Mouse (Mus musculus) midbrain, embryonic 13.5 days (tissue): ENCODE measurements around the gene Ifnl2. TPM values are rescaled to one million over a fixed set of nuclear protein-coding genes. Genes with fewer than 3 reads are reported as not detected.

Experiments used
- ATAC-seq: fragments of 200-750 bp; cut with Nextera tagmentation; 2 replicates; pipeline ENCODE4 v1.8.0; 2017; ENCODE audit warnings: mild to moderate bottlenecking, moderate TSS enrichment, moderate library complexity
- H3K27ac ChIP-seq: fragments of 300-500 bp; sonication (generic); 2 replicates; pipeline ENCODE4 v1.5.1; 2015; ENCODE audit warnings: inconsistent platforms, mild to moderate bottlenecking, moderate library complexity
- H3K27me3 ChIP-seq: fragments of 300-500 bp; sonication (generic); 2 replicates; pipeline ENCODE4 v1.6.1; 2015; ENCODE audit warnings: mild to moderate bottlenecking, inconsistent platforms
- H3K36me3 ChIP-seq: fragments of 300-500 bp; sonication (generic); 2 replicates; pipeline ENCODE4 v1.6.1; 2015; ENCODE audit warnings: mild to moderate bottlenecking, inconsistent platforms
- H3K4me1 ChIP-seq: fragments of 300-500 bp; sonication (generic); replicated peaks from 2 replicates; pipeline ENCODE4 v1.6.1; 2015; ENCODE audit warnings: inconsistent platforms
- H3K4me2 ChIP-seq: fragments of 300-500 bp; sonication (generic); replicated peaks from 2 replicates; pipeline ENCODE4 v1.6.1; 2015; ENCODE audit warnings: moderate library complexity, mild to moderate bottlenecking, inconsistent platforms
- H3K4me3 ChIP-seq: fragments of 300-500 bp; sonication (generic); replicated peaks from 2 replicates; pipeline ENCODE4 v1.5.1; 2015; ENCODE audit warnings: mild to moderate bottlenecking, inconsistent platforms
- H3K9ac ChIP-seq: fragments of 300-500 bp; sonication (generic); replicated peaks from 2 replicates; pipeline ENCODE4 v1.6.1; 2015; ENCODE audit warnings: mild to moderate bottlenecking, inconsistent platforms
- H3K9me3 ChIP-seq: fragments of 300-500 bp; sonication (generic); 2 replicates; pipeline ENCODE4 v1.6.1; 2016; ENCODE audit warnings: mild to moderate bottlenecking, inconsistent platforms
- WGBS: fragments of 180-500 bp; shearing (Covaris S2); methylation state at CpG from one replicate; pipeline ENCODE4 v1.1.7; 2015; 5-methylcytosine and 5-hydroxymethylcytosine counted together
- polyA plus RNA-seq: library from polyadenylated mRNA; unstranded; fragments of >200 nt; fragmentation: Nextera tagmentation; extraction: Ambion mirVana; gene quantifications from 2 replicates; pipeline ENCODE4 v1.2.1, GENCODE M21; 2015

Ifnl2 gene
- polyA plus RNA-seq, 1 experiment from 2014 or later = not detected

DNA sequence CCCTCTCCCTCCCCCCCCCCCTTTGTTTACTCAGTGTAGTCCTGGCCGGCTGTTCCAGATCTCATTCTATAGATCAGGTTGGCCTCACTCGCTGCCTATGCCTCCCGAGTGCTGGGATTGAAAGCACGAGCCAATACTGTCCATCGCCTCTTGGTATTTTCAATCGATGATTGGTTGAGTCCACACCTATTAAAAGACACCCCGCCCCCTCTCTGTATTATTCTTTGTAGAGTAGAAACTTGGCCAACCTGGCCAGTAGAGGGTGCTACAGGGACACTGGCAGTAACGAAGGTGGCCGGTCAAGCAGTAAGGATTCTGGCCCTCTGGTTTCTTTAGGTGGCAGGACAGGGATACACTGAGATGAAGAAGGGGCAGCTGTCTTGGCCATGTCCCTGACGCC is 19.8 kb downstream of the Ifnl2 start:
- no peak overlapping the region for H3K4me3 ChIP-seq
- ATAC-seq = no peak
- peaks cover 30% of the 10 kb centered on the region for H3K27me3 ChIP-seq
- peaks cover 13% of the 10 kb centered on the region; the same call in 1 of the 2 replicates for H3K4me1 ChIP-seq
- 5% methylated on average over 10 of the region's 10 CpGs for WGBS
- no peaks in the 10 kb centered on the region for H3K36me3 ChIP-seq
- H3K9ac ChIP-seq = no peak overlapping the region
- H3K27ac ChIP-seq = no peak overlapping the region
- 0 out of 2 replicates have a peak overlapping the region, but pooled peaks have one; percentile 12 for H3K4me2 ChIP-seq
- H3K9me3 ChIP-seq = no peaks in the 10 kb centered on the region

DNA sequence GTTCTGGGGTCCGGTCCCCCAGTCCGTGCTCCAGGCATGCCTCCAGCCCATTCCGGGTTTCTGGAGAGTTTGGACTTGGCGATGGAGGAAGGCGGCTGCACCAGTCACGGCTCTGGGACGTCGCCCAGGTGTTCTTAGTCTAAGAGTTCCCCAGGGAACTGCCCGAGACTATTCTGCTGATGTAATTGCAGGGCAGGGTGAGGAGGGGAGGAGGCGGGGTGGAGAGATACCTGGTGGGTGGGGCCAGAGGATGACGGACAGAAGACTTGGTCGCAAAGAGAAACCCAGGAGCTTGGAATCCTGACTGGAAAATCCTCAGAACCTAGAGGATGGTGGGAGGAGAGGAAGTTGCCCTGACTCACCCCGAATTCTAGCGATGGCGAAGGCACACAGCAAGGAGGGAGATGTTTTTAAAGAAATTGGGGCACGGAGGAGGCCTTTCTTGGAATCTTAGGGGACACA is 22.2 kb downstream of the Ifnl2 start:
- H3K4me3 ChIP-seq = peak overlapping the region; percentile 20
- H3K27ac ChIP-seq = no peak overlapping the region
- no peak overlapping the region; the same call in 1 of the 2 replicates for H3K9ac ChIP-seq
- H3K4me1 ChIP-seq = peaks cover 6% of the 10 kb centered on the region; the same call in 1 of the 2 replicates
- no peak for ATAC-seq
- H3K27me3 ChIP-seq = peaks cover 26% of the 10 kb centered on the region
- no peaks in the 10 kb centered on the region for H3K9me3 ChIP-seq
- WGBS = 6% methylated on average over 16 of the region's 16 CpGs
- no peaks in the 10 kb centered on the region for H3K36me3 ChIP-seq
- peak overlapping the region; percentile 39 for H3K4me2 ChIP-seq

DNA sequence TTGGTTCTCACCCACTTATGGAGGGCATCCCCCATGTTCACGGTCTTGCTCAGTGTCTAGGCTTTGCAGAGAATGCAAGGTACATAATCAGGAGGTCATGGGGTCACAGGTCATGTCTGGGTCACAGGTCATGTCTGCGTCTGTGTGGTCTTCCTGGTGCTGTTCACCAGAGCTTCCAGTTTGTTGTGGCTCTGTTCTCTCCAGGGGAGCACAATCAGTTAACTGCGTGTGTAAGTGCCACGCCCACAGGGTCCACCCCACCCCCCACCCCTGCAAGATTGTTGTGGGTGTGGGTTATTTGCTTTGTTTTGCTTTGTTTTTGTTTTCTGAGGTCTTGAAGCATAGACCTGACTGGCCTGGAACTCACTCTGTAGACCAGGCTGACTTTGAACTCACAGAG is 26.1 kb downstream of the Ifnl2 start:
- Histone ChIP-seq H3K4me3 (no peak overlapping the region), H3K27ac (no peak overlapping the region), H3K9me3 (no peaks in the 10 kb centered on the region), H3K4me2 (no peak overlapping the region), H3K4me1 (peaks cover 6% of the 10 kb centered on the region; the same call in 1 of the 2 replicates), H3K36me3 (no peaks in the 10 kb centered on the region), H3K27me3 (peaks cover 24% of the 10 kb centered on the region), H3K9ac (no peak overlapping the region)
- 38% methylated on average over 4 of the region's 4 CpGs for WGBS
- ATAC-seq = no peak

DNA sequence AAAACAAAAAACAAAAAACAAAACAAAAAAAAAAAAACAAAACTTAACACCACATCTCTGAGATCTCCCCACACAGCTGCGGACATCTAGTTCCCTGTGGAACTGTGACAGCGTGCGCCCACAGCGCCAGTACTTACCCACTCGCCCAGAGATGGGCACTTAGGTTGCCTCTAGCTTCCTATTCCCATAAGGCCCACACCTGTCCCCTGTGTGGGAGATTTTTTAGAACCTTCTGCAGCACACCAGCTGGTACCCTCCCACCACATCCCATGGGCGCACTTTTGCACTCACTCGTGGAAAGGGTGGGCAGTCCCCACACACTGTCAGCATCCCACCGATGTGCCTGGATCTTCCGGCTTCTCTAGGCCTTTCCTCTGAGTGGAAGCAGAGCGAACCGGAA is 27.4 kb downstream of the Ifnl2 start:
- Histone ChIP-seq H3K4me2 (no peak overlapping the region), H3K4me3 (no peak overlapping the region), H3K4me1 (peaks cover 2% of the 10 kb centered on the region; the same call in 1 of the 2 replicates), H3K9me3 (no peaks in the 10 kb centered on the region), H3K9ac (no peak overlapping the region), H3K36me3 (no peaks in the 10 kb centered on the region), H3K27ac (no peak overlapping the region), H3K27me3 (peaks cover 11% of the 10 kb centered on the region)
- 86% methylated on average over 11 of the region's 11 CpGs for WGBS
- no peak for ATAC-seq

DNA sequence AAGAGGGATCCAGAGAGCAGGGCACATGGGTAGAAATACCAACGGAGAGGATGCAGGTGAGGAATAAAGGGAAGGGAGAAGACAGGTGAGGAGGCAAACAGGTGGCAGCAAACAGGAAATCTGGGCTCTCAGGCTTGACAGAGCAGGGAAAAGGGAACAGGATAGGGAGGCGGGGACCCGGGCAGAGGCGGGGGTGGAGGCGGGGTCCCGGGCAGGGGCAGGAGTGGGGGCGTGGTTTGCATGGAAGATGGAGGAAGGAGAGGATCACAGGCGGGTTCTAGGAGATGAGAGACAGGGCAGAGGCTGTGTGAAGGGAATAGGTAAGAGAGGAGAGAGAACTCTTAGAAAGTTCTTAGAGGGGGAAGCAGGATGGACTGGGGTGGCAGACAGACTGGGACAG is 31.4 kb downstream of the Ifnl2 start:
- Histone ChIP-seq H3K4me3 (no peak overlapping the region), H3K4me1 (no peaks in the 10 kb centered on the region), H3K27me3 (no peaks in the 10 kb centered on the region), H3K27ac (no peak overlapping the region), H3K9me3 (no peaks in the 10 kb centered on the region), H3K36me3 (no peaks in the 10 kb centered on the region), H3K9ac (no peak overlapping the region), H3K4me2 (no peak overlapping the region)
- no peak for ATAC-seq
- WGBS = 8% methylated on average over 8 of the region's 8 CpGs

DNA sequence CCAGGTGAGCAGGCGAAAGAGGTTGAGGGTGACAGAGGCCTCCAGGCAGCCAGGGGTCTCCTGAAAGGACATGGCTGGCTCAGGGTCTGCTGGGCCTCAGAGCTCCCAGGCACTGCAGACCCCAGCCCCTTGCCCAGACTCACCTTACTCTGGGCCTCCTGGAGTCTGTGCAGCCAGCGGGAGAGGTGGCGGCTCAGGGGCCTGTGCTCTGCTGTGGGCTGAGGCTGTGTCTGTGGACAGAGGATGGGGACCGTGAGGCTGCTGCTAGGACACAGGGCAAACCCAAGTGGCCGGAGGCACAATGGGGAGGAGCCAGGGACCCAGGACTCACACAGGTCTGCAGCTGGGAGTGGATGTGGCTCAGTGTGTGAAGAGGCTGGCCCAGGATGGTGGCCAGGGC is 32.9 kb downstream of the Ifnl2 start:
- no peak overlapping the region for H3K9ac ChIP-seq
- H3K27ac ChIP-seq = no peak overlapping the region
- H3K27me3 ChIP-seq = no peaks in the 10 kb centered on the region
- ATAC-seq = no peak
- H3K36me3 ChIP-seq = no peaks in the 10 kb centered on the region
- H3K9me3 ChIP-seq = no peaks in the 10 kb centered on the region
- no peak overlapping the region for H3K4me3 ChIP-seq
- 82% methylated on average over 5 of the region's 5 CpGs for WGBS
- H3K4me2 ChIP-seq = no peak overlapping the region
- H3K4me1 ChIP-seq = no peaks in the 10 kb centered on the region

DNA sequence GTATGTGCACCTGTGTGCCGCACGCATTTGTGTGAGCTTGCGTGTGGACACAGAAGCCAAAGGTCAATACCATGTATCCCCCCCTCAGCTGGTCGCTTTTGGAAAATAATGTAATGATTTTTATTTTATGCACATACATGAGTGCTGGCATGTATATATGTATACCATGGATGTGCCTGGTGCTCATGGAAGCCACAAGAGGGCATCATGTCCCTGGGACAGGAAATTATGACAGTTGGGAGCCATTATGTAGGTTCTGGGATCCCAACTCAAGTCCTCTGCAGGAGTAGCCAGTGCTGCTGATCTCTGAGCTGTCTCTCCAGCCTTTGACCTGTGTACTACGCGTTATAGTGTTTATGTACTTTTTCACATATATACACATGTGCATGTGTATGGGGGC is 34.1 kb downstream of the Ifnl2 start:
- no peak overlapping the region for H3K4me3 ChIP-seq
- no peak for ATAC-seq
- no peaks in the 10 kb centered on the region for H3K9me3 ChIP-seq

DNA sequence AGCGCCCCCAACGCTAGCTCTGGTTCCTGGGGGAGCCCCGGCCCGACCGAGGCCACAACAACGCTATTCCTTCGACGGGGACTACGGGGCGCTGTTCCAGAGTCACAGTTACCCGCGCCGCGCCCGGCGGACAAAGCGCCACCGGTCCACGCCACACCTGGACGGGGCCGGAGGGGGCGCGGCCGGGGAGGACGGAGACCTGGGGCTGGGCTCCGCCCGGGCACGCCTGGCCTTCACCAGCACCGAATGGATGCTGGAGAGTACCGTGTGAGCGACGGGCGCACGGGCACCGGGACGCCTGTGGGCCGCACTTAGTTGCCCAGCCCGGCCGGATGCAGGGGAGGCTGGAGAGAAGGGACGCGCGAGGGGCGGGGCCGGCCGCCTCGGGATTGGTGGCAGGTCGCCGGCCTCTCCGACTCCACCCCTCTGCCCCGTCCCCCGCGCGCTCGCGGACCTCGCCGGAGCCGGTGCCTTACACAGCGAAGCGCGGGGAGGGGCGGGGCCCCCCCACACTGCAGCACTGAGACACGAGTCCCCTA is 43.0 kb downstream of the Ifnl2 start:
- peaks cover 29% of the 10 kb centered on the region for H3K27me3 ChIP-seq
- ATAC-seq = peak; percentile 63
- H3K9me3 ChIP-seq = no peaks in the 10 kb centered on the region
- H3K4me2 ChIP-seq = peak overlapping the region; percentile 65
- peak overlapping the region; percentile 66 for H3K9ac ChIP-seq
- no peak overlapping the region for H3K27ac ChIP-seq
- peak overlapping the region; percentile 42 for H3K4me3 ChIP-seq
- peaks cover 29% of the 10 kb centered on the region for H3K36me3 ChIP-seq
- H3K4me1 ChIP-seq = peaks cover 35% of the 10 kb centered on the region
- WGBS = 1% methylated on average over 60 of the region's 63 CpGs

More for the DNA sequence above, 34.1 kb downstream of the Ifnl2 start:
- H3K9ac ChIP-seq = no peak overlapping the region
- no peak overlapping the region for H3K4me2 ChIP-seq
- no peak overlapping the region for H3K27ac ChIP-seq
- 91% methylated on average over 6 of the region's 6 CpGs for WGBS
- no peaks in the 10 kb centered on the region for H3K27me3 ChIP-seq
- H3K4me1 ChIP-seq = no peaks in the 10 kb centered on the region
- no peaks in the 10 kb centered on the region for H3K36me3 ChIP-seq

DNA sequence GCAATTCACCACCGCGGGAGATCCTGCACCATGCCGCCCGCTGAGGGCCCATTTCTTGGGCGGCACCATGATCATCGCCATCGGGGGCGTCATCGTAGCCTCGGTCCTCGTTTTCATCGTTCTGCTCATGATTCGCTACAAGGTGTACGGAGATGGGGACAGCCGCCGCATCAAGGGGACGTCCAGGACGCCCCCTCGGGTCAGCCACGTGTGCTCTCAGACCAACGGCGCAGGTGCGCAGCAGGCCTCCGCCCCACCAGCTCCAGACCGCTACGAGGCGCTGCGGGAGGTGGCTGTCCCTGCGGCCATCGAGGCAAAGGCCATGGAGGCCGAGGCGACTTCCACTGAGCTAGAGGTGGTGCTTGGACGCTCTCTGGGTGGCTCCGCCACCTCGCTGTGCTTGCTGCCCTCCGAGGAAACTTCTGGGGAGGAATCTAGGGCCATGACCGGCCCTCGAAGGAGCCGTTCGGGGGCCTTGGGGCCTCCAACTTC is 43.5 kb downstream of the Ifnl2 start:
- WGBS = 17% methylated on average over 40 of the region's 40 CpGs
- no peak overlapping the region for H3K27ac ChIP-seq
- peaks cover 34% of the 10 kb centered on the region for H3K36me3 ChIP-seq
- H3K4me1 ChIP-seq = peaks cover 35% of the 10 kb centered on the region
- peak overlapping the region; percentile 42 for H3K4me3 ChIP-seq
- ATAC-seq = peak; percentile 1; the same call in 1 of the 2 replicates
- peak overlapping the region; percentile 65 for H3K4me2 ChIP-seq
- H3K9ac ChIP-seq = peak overlapping the region; percentile 66
- peaks cover 29% of the 10 kb centered on the region for H3K27me3 ChIP-seq
- no peaks in the 10 kb centered on the region for H3K9me3 ChIP-seq

DNA sequence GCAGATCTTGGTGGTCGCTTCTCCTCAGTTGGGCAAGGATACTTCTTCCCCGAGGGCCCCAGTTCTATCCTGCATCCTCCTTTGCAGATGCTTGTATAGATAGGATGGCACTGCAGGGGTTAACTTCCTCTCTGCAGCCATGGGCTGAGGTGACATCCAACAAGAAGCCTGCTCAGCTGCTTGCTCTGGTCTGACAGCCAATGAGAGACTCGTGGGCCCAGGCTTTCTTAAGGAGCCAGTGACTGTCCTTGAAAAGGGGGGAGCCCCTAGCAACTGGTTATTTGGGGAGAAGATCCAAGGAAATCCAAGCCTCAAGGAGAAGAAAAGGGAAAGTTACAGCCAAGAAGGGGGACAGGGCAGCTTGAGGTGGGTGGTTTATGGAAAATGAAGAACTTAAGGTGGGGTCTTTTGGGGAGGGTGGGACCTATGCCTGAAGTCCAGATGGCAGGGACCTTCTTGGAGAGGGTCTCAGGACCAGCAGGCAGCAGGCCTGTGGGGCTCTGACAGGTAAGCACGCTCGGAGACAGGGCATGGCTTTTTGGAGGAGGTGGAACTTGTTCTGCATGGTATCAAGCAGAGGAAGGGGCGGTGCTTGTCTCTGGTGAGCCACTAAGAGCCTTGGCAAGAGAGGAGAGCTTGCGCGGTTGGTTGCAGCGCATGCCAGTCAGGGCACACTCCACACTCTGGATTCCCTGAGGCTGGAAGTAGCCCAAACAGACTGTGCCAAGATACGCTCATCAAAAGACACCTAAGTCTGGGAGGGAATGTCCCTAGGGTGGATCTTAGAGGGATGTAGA is 45.6 kb downstream of the Ifnl2 start:
- Histone ChIP-seq H3K36me3 (peaks cover 54% of the 10 kb centered on the region), H3K9me3 (no peaks in the 10 kb centered on the region), H3K27me3 (peaks cover 26% of the 10 kb centered on the region), H3K9ac (0 out of 2 replicates have a peak overlapping the region, but pooled peaks have one; percentile 11), H3K4me1 (peaks cover 35% of the 10 kb centered on the region), H3K27ac (0 out of 2 replicates have a peak overlapping the region, but pooled peaks have one; percentile 47), H3K4me2 (peak overlapping the region; percentile 41), H3K4me3 (peak overlapping the region; percentile 8; the same call in 1 of the 2 replicates)
- ATAC-seq = peak; percentile 69; the same call in 1 of the 2 replicates
- WGBS = 74% methylated on average over 10 of the region's 10 CpGs

DNA sequence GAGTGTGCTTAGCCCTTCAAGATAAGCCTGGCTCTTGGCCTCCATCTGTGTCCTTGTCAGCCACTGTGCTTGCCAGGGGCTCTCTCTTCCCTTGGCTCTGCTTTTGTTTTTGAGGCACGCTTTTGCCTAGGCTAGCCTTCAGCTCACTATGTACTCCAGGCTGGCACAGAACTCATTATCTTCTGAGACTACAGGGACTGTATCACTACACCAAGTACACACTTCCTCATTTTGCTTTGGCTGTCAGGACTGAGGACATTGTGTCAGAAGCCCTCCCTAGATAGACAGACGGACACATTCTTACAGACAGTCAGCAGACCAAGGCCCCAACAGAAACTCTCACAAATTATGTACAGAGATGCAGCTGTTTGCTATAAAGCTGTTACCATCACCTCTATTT is 47.5 kb downstream of the Ifnl2 start:
- Histone ChIP-seq H3K4me3 (no peak overlapping the region), H3K4me1 (peaks cover 34% of the 10 kb centered on the region), H3K27me3 (peaks cover 20% of the 10 kb centered on the region), H3K9me3 (no peaks in the 10 kb centered on the region), H3K4me2 (no peak overlapping the region), H3K36me3 (peaks cover 72% of the 10 kb centered on the region), H3K9ac (no peak overlapping the region), H3K27ac (no peak overlapping the region)
- 100% methylated on average over 2 of the region's 2 CpGs for WGBS
- no peak for ATAC-seq

DNA sequence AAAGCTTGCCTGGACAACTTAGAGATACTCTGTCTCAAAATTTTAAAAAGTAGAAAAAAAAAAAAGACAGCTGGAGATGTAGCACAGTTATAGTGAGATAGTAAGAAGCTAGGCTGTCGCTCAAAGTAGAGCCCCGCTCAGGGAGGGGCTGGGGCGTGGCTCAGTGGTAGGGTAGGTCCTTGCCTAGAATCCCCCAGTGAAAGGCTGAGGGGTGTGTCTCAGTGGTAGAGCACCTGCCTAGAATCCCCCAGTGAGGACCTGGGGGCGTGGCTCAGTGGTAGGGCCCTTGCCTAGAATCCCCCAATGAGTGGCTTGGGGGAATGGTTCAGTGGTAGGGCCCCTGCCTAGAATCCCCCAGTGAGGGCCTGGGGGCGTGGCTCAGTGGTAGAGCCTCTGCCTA is 49.9 kb downstream of the Ifnl2 start:
- H3K4me3 ChIP-seq = no peak overlapping the region
- no peak overlapping the region for H3K9ac ChIP-seq
- H3K27ac ChIP-seq = no peak overlapping the region
- peaks cover 77% of the 10 kb centered on the region for H3K36me3 ChIP-seq
- H3K4me2 ChIP-seq = no peak overlapping the region
- no peak for ATAC-seq
- peaks cover 16% of the 10 kb centered on the region for H3K4me1 ChIP-seq
- H3K9me3 ChIP-seq = no peaks in the 10 kb centered on the region
- 96% methylated on average over 5 of the region's 5 CpGs for WGBS
- H3K27me3 ChIP-seq = no peaks in the 10 kb centered on the region
